Mouse (Mus musculus): Measurements from ENCODE around the gene Ncor2.

Ncor2 gene

DNA sequence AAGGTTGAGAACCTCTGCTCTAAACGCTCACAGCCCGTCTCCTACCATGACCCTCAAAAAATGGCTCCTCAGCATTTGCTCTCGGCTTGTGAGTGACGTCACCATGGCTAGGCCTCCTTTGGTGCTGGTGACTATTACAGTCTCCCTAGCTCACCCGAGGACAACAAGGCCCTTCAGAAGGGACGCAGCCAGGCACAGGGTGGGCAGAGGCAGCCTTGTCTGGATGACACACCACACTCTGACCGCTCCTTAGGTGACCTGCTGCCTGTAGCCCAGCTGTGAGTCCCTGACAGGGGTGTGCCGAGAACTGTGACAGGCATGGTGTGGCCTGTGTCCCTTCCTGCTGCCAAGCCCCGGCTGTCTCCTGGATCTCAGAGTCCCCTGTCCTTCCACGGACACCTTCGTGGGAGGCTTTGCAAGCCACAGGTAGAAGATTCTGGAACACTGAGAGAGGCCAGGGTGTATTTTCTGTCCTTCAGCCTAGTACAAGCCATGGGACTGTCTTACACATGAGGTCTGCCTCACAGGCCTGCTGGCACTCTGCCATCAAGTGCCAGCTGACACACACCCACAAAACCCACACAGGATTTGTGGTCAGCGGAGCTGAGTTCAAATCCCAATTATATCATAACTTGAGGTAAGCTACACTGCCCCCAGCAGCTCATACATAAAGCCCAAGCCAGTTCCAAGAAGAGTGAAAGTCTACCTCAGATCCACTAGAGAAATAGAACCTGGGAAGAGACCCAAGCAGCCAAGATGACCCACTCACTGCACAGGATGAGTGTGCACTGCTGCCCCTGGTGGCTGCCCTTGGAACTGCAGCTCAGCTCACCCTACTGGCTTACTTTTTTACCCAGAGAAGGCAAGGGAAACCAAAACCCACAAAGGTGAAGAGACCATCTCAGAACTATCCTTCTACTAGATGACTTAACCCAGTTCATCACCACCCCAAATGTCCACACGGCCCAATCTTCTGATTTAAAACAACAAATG is 112.2 kb downstream of the Ncor2 start:
- peak; percentile 80 for DNase-seq (ENCODE audit: low read depth, low spot score)

DNA sequence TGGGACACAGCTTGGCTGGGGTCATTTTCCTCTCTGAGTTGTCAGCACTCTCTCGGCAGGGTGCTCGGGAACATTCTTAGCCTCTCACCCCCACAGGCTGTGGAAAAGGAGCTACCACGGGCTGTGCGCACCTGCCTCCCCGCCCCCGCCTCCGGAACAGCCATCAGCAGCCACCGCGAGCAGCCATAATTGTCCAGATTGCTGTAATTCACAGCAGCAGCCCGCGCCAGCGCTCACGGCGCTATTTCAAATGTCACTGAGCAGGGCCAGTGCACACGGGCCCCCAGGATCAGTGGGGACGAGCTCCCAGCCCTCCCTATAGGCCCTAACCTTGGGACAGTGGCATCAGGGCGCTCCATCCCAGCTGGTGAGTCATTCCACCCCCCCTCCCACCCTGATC is 116.0 kb downstream of the Ncor2 start:
- DNase-seq (ENCODE audit: low read depth, low spot score): peak; percentile 44

DNA sequence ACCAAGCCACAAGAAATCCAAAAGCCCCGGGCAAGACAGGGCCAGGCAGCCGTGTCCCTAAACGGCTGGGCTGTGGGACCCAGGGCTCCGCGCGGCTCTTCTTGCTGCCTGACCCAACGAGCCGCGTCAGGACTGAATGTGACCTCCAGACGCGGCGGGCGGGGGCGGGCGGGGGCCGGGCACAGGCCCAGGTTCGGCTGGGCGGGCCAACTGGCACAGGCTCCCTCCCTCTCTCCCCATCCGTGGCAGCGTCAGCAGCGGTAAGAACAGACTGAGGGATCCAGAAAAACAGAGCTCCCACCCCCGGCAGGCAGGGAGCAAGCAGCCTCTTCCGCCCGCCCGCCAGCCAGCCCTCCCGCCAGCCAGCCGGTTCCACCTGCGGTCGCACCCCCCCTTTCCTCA is 120.8 kb downstream of the Ncor2 start:
- DNase-seq (ENCODE audit: low read depth, low spot score): peak; percentile 47

DNA sequence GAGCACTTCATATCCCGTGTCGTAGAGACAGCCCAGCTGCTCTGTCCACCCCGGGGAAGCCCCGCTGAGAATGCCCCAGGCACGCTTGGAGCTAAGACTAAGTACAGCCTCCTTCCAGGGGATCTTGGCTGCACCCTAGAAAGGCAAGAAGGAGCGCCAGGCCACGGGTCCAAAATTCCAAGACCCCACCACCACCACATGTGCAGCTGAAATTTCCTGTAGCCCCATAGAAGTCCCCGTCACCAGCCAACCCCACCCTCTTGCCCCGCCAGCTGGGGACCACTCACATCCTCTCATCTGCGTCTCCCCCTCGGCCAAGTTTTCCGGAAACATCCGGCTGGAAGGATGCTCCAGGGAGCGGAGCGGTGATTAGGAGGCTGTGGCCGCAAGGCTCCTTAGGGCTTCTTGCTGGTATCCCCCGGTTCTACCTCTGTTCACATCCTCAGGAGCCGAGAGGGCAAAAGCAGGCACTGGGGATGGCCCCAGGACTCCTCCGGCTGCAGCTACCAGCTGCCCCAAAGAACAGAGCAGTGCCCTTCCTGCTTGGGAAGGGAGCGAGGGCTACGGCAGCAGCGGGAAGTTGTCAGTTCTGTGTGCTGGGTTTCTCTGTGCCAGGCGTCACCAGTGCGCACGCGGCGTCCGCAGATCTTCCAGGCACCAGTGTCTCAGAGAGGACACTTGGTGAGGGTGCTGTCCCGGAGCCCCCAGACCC is 121.3 kb downstream of the Ncor2 start:
- DNase-seq (ENCODE audit: low read depth, low spot score): peak; percentile 29

DNA sequence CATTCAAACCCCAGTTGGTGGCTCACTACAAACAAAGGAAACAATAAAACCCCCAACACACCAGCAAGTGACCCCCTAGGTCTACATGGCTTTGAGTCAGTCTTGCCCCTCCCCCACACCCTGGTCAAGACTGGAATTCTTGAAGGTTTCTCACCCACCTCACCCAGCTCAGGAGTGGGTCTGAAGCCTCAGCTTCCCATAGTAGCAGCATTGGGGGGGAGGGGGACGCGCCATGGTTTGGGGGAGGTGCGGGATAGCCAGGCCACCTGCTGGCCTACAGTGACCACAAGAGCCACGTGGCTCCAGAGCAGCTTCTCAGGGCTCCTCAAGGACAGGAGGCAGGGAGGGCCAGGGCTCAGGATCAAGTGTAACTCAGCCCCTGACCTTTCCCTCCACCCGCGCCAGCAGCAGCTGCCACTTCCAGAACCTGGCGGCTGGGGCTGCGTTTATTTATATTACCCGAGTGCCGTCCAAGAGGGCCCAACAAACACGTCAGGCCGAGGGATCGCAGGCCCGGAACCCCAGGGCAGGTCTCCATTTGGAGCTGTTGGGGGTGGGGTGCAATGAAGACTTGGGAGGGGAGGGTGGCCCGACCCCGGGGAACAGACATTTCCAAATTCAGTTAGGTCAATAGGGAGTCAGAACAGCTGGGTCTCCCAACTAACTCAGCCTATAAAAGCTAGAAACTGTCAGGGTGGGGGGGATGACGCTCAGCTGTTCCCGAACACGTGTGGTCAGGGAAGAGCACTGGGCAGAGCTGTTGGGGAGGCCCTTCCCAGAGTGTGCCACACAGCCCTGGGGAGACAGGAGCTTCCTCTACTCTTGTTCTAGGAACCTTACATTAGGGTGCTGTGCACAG is 122.1 kb downstream of the Ncor2 start:
- DNase-seq (ENCODE audit: low read depth, low spot score): peak; percentile 42

DNA sequence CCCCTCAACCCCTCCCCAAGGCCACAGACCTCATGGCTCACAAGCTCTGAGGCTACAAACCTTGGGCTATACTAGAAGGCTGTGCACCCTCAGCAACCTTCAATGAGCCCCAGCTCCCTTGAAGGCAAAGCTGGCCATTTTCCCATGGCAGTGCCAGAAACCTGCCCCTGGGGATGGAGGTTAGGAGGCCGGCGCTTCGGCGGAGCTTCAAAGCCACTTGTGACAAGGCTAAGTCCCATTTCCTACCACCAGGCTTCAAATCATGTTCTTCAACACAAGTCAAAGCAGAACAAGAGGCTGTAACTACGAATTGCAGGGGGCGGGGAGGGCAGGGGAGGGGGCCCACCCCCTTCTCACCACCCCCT is 122.7 kb downstream of the Ncor2 start:
- peak; percentile 39 for DNase-seq (ENCODE audit: low read depth, low spot score)

DNA sequence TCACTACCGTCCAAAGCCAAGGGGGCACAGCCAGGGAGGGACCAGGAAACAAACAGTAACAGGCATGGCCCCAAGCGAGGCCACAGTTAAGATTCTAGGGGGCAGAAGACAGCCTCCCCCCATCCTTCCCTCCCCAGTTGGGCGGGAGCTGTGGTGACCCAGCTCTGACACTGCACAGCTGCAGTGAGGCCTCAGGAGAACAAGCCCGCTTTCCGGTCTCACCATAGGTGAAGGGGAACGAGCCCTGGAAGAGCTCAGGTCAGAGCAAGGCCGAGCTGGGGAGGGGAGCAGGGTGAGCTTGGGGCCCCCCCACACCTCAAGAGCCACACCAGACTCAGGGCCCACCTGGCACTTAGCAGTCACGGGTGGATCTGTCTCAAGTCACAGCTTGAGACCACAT is 123.1 kb downstream of the Ncor2 start:
- DNase-seq (ENCODE audit: low read depth, low spot score): no peak

DNA sequence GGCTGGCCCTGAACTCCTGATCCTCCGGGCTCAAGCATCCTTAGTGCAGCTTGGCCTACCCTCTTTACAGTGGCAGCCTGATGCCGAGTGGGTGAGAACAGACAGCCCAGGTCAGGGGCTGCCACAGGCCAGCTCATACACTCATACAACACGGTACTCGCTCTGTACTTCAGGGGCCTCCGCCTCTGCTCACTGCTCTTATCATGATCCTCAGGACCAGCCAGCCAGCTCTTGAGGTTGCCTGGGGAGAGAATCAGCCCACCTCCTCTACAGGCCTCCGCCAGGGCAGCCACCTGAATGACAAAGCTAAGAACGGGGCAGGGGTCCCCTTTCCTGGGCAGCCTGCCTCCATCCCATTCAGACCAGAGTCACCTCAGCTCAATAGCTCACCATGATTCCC is 125.4 kb downstream of the Ncor2 start:
- DNase-seq (ENCODE audit: low read depth, low spot score): no peak

DNA sequence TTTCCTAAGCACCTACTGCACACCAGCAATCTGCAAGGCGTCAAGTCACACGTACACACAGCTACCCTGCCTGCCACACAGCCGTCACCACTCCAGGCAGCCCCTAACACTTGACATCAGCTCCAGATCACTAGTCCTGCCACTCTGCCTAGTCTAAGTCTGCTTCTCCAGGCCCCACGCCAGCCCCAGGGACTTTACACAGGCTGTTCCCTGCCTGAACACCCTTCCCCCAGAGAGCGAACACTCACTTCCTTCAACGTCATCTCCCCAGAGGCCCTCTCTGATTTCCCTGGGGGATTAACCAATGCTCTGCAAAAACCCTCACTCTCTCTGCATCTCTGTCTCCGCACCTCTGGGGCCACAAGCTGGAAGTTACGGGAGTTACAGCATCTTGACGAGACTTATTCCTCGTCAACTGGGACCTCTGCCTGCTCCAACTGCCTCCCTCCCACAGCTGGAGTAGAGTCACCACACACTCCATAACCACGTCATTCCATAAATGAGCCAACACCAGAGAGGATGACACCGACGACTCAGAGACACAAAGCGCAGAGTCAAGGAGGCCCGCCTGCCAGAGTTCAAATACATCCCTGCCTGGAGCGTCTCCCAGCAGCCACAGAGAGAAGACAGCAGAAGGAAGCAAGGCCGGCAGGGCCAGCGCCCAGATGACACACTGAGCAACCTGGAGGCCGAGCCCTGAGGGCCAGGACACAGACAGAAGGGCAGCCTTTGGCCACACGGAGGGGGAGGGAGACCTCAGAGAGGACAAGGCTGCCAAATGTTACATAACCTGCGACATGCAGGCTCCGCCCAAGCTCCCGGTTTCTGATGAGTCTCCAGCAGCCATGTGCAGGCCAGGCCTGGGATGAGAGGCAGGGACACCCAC is 126.2 kb downstream of the Ncor2 start:
- no peak for DNase-seq (ENCODE audit: low read depth, low spot score)

DNA sequence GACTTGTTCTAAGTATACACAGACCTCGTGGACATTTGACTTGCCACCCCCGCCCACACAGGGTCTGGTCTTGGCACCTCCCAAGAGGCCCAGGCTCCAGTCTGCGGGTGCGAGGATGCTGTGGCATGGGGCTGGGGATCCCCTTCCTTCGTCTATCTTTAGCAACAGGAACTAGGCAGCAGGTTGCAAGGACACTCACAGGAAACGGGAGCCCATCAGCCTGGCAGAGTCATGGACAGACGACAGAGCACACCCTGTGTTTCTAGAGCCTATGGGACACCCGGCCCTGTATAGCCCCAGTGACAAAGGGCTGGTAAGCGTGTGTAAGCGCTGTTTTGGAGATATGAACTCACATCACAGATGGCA is 126.8 kb downstream of the Ncor2 start:
- DNase-seq (ENCODE audit: low read depth, low spot score): no peak

DNA sequence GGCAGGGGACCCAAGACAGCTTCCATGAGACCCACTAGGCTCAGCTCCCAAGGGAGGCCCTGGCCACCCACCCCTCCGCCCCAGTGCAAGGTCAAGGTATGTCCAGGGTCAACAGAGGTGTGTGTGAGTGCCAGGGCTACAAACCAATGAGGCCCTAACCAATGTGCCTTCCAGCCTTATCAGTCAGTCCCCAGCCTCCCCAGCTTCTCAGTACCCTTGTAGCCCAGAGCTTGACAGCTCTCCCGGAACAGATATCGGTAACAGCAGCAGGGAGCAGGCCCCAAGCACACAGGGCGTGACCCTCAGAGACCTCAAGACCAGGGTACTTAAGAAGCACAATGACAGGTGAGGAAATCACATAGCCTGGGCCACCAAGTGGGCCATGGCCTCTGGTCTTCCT is 129.5 kb downstream of the Ncor2 start:
- DNase-seq (ENCODE audit: low read depth, low spot score): no peak

DNA sequence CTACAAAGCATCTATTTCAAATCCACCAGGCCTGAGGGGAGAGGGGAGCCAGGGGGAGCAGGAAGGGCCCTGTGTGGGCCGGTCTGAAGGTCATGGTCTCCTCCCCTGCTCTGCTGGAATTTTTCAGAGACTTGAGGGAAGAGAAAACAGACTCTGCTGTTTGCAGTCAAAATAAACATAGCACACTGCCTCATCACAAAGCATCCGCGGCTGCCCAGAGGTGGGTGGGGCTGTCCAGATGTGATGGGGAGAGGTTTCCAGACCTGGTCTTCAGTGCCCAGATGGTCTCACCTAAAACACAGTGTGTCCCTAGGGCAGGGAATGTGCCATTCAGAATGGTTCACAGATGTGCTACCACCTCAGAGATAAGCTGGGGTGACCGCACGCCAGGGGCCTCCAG is 132.6 kb downstream of the Ncor2 start:
- DNase-seq (ENCODE audit: low read depth, low spot score): no peak

DNA sequence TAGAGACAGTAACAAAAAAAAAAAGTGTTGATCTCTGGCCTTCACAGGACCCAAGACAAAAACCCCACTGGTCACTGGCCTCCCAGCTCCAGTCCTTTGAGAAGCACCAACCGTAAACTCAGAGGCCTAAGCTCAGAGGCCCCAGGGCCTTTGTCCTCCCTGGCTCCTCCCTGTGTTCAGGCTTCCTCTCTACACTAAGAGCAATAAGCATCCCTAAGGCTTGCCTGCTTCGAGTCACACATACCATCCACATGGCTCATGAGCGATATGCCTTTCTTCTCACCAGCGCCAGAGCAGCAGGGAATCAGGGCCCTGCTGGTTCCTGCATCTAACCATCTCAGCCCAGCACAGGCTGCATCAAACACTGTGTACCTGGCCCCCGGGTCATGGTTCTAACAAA is 133.8 kb downstream of the Ncor2 start:
- no peak for DNase-seq (ENCODE audit: low read depth, low spot score)

DNA sequence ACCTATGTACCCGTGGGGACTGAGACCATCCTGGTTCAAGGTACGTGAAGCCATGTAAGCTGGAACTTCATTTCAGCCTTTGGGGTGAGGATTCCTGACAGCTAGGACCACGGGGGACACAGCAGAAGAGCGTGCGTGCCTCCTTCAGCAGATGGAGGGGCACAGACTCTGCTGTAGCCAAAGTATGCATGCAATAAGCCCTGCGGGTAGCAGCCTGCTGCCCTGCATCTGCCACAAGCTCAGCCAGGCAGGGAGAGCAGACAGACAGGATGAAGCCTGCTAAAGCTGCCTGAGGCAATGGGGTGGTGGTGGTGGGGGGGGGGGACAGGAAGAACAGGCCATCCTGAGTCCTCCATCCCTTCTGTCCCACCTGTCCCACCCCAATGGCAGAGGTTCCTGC is 135.6 kb downstream of the Ncor2 start:
- DNase-seq (ENCODE audit: low read depth, low spot score): no peak

DNA sequence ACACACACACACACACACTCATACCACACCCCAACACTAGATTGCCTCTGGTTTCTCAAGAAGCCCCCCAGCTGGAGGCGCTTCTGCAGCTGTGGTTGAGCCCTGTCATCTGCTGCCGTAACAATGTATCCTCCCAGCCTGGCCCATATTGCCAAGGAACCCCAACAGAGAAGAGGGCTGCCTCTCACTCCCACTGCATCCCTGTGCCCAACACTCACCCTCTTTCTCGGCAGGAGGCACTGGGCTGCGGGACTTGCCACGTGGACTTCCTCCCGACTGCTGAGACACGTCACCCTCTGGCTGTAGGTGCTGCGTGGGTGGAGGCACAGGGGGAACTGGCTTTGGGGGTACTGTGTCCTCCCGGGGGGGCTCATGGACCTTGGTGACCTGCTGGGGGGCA is 137.4 kb downstream of the Ncor2 start:
- no peak for DNase-seq (ENCODE audit: low read depth, low spot score)

DNA sequence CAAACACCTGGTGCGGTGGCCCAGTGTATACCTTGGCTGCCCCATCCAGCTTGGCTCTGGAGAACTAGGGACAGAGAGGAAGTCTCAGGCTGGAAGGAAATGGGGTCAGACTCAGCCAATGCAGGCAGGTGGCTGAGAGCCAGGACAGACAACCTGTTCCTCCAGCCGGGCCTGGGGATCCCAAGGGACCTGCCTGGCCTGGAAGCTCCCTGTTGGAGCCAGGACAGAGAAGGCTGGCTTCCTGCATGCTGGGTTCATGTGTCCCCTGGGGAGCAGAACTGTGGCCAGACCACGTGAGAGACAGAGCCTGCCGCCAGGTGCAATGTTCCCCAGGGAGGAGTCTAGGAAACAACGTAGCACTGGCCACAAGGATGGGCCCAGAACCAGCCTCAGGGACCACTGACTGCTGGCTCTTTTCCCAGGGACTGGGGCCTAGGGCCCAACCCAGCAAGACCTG is 138.9 kb downstream of the Ncor2 start:
- DNase-seq (ENCODE audit: low read depth, low spot score): no peak

DNA sequence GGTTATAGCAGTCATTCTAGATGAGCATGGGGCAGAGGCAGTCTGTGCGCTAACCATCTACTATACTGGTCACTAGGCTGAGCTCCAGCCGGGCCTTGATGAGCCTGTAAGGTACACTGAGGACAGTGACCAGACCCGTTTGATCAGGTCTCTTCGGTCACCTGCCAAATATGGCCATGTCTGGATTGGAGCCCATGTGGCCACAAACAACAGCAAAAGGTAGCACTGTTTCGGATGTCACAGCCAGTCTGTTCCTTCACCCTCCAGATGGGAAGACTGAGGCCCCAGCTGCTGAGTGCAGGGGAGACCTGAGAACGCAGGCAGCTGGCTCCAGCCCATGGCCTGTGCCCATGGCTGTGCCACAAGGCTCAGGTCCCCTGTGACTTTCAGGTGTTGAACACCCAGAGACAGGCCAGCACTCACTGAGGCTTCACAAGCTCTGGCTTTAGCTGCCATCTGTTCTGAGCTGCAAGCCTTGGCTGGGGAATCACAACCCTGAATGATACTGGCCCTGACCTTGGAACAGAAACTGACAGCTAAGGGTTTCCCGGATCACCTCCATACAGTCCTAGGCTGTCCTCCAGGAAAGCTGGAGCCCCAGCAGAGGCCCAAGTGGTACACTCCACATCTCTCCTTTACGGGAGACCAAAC is 139.5 kb downstream of the Ncor2 start:
- no peak for DNase-seq (ENCODE audit: low read depth, low spot score)

DNA sequence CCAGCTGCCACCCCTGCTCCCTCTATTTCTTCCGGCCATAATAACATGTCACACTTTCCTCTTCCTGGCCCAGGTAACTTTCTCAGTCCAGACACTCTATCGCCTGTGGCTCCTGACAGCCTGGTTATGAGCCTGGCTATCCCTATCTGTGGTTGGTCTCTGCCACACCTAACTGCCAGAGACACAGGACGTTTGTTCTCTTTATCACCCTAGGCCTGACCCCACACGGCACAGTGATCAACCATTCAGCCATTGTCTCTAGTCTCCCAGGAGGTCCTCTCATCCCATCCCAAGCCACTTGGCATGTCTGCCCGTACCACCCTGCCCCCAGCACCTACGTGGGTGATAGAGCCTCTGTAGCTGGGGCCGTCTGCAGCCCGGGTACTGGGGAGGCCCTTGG is 142.5 kb downstream of the Ncor2 start:
- no peak for DNase-seq (ENCODE audit: low read depth, low spot score)

DNA sequence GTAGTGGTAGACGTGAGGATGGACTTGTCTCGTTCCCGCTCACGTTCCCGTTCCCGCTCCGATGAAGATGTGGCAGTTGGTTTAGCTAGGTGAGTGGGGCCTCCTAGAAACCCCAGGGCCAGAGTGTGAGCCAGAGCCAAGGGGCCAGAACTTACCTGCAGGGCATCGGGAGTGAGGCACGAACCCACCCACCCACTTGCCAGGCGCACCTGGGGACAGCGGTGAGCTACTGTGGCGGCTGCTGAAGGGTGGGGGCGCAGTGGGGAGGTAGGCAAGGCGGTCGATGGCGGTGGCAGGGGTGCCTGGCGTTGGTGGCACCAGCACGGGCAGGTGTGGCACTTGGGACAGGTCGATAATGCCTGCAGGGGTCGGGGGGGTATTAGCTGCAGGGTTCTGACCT is 150.1 kb downstream of the Ncor2 start:
- no peak for DNase-seq (ENCODE audit: low read depth, low spot score)

DNA sequence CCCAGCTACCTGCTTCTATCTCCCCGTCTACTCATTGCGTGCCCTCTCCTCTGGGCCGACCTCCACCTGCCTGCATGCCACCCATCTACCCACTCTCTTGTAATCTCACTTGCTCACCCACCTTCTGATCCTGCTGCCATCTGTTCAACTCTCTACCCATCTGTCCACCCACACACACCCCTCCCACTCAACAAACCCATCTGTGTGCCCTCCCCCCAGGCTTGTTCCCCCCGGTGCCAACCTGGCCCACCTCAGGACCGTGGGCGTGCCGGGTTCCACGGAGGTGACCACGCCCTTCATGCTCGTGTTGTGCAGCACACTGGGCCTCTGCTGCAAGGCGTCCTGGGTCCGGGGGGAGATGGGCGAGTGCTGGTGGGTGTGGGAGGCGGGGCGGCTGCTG is 150.6 kb downstream of the Ncor2 start:
- DNase-seq (ENCODE audit: low read depth, low spot score): no peak

DNA sequence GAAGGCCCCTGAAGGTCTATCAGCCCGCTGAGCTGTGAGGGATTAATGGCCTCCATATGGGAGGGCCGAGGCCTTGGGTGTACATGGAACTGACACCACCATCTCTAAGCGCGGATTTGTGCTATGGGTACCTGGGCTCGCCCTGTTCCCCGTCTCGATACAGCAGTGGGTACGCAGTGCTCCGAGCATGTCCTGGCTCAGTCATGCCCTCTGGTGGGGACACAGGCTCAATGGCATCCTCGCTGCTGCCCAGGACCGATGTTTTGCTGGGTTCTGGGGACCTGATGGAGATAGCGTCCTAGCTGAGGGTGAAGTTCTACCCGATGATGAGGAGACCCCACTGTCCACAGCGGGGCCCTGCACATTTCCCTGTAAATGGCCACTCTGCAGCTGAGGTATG is 155.0 kb downstream of the Ncor2 start:
- peak; percentile 37 for DNase-seq (ENCODE audit: low read depth, low spot score)
